Mouse (Mus musculus) embryonic facial prominence, embryonic 14.5 days (tissue): ENCODE data around the gene Hic1. TPM values are rescaled to one million over a fixed set of nuclear protein-coding genes. Genes with fewer than 3 reads are reported as not detected.
A peak's percentile ranks its signal among the peaks of the same experiment; 100 is the strongest.

Source experiments
- ATAC-seq: fragments of 200-750 bp; cut with Nextera tagmentation; 2 replicates; pipeline ENCODE4 v1.8.0; 2017; ENCODE audit warnings: low read depth, moderate number of reproducible peaks, moderate TSS enrichment
- DNase-seq: peaks from one replicate; pipeline ENCODE4 v3.0.0-alpha.2; 2015; ENCODE audit warnings: low spot score
- H3K27ac ChIP-seq: fragments of 300-500 bp; sonication (generic); replicated peaks from 2 replicates; pipeline ENCODE4 v1.5.1; 2014; ENCODE audit warnings: low read depth, mild to moderate bottlenecking, low read length, moderate library complexity
- H3K27me3 ChIP-seq: fragments of 300-500 bp; sonication (generic); replicated peaks from 2 replicates; pipeline ENCODE4 v1.6.1; 2014; ENCODE audit warnings: low read length; ENCODE audit not compliant: control insufficient read depth, insufficient read depth
- H3K36me3 ChIP-seq: fragments of 300-500 bp; sonication (generic); 2 replicates; pipeline ENCODE4 v1.6.1; 2014; ENCODE audit warnings: low read length, mixed read lengths; ENCODE audit not compliant: control insufficient read depth, insufficient read depth
- H3K4me1 ChIP-seq: fragments of 300-500 bp; sonication (generic); 2 replicates; pipeline ENCODE4 v1.6.1; 2014; ENCODE audit warnings: antibody characterized with exemption, low read length; ENCODE audit not compliant: control insufficient read depth, insufficient read depth
- H3K4me2 ChIP-seq: fragments of 300-500 bp; sonication (generic); 2 replicates; pipeline ENCODE4 v1.6.1; 2014; ENCODE audit warnings: low read depth, mild to moderate bottlenecking, low read length, moderate library complexity, mixed read lengths
- H3K4me3 ChIP-seq: fragments of 300-500 bp; sonication (generic); 2 replicates; pipeline ENCODE4 v1.5.1; 2014; ENCODE audit warnings: low read depth, mild to moderate bottlenecking, low read length
- H3K9ac ChIP-seq: fragments of 300-500 bp; sonication (generic); 2 replicates; pipeline ENCODE4 v1.6.1; 2014; ENCODE audit warnings: low read depth, mild to moderate bottlenecking, low read length, moderate library complexity, mixed read lengths
- H3K9me3 ChIP-seq: fragments of 300-500 bp; sonication (generic); 2 replicates; pipeline ENCODE4 v1.6.1; 2016; ENCODE audit warnings: low read length; ENCODE audit not compliant: control insufficient read depth
- WGBS: fragments of 180-500 bp; shearing (Covaris S2); extraction: QIAGEN DNeasy Blood & Tissue Kit; methylation state at CpG from one replicate; pipeline ENCODE4 v1.1.7; 2014; 5-methylcytosine and 5-hydroxymethylcytosine counted together
- polyA plus RNA-seq: library from polyadenylated mRNA; unstranded; fragments of >200 nt; fragmentation: Nextera tagmentation; extraction: Ambion mirVana; gene quantifications from 2 replicates; pipeline ENCODE4 v1.2.1, GENCODE M21; 2014

The Hic1 gene
- polyA plus RNA-seq, 1 experiment from 2014 or later, result 13.1 TPM

- no peaks in the 10 kb centered on the region for H3K9me3 ChIP-seq
- DNase-seq (no peak), ATAC-seq (no peak)
- WGBS, result 72% methylated on average over 6 of the region's 6 CpGs
- H3K27ac ChIP-seq, result no peak overlapping the region
- no peaks in the 10 kb centered on the region for H3K27me3 ChIP-seq
- H3K4me3 ChIP-seq, result no peak overlapping the region
- 0 out of 2 replicates have a peak, but pooled peaks cover 7% of the 10 kb centered on the region for H3K4me1 ChIP-seq
- no peak overlapping the region for H3K4me2 ChIP-seq
- no peak overlapping the region for H3K9ac ChIP-seq
- peaks cover 22% of the 10 kb centered on the region for H3K36me3 ChIP-seq
These were observed 15.2 kb downstream of the Hic1 start for GRCm38 (mm10) chr11:75154053-75154585.

- 73% methylated on average over 18 of the region's 18 CpGs for WGBS
- Histone ChIP-seq H3K9me3 (no peaks in the 10 kb centered on the region), H3K4me3 (no peak overlapping the region), H3K27ac (0 out of 2 replicates have a peak overlapping the region, but pooled peaks have one; percentile 1), H3K36me3 (peaks cover 29% of the 10 kb centered on the region), H3K4me2 (no peak overlapping the region), H3K4me1 (peaks cover 9% of the 10 kb centered on the region), H3K27me3 (no peaks in the 10 kb centered on the region), H3K9ac (no peak overlapping the region)
- ATAC-seq (no peak), DNase-seq (no peak)
These were observed 16.4 kb downstream of the Hic1 start for GRCm38 (mm10) chr11:75152603-75153557.

GRCm38 (mm10) chr11:75150346-75150745 is 19.0 kb downstream of the Hic1 start:
- Histone ChIP-seq H3K4me1 (peaks cover 21% of the 10 kb centered on the region), H3K9me3 (no peaks in the 10 kb centered on the region), H3K9ac (no peak overlapping the region), H3K27me3 (no peaks in the 10 kb centered on the region), H3K27ac (no peak overlapping the region), H3K4me3 (no peak overlapping the region), H3K36me3 (peaks cover 29% of the 10 kb centered on the region), H3K4me2 (no peak overlapping the region)
- 72% methylated on average over 1 of the region's 1 CpGs for WGBS
- ATAC-seq, result no peak
- DNase-seq, result no peak

GRCm38 (mm10) chr11:75148332-75149035 is 20.8 kb downstream of the Hic1 start:
- Histone ChIP-seq H3K27ac (peak overlapping the region; percentile 85), H3K36me3 (peaks cover 41% of the 10 kb centered on the region), H3K9me3 (no peaks in the 10 kb centered on the region), H3K4me2 (no peak overlapping the region), H3K4me1 (peaks cover 21% of the 10 kb centered on the region), H3K4me3 (no peak overlapping the region), H3K9ac (no peak overlapping the region), H3K27me3 (no peaks in the 10 kb centered on the region)
- WGBS, result 84% methylated on average over 10 of the region's 11 CpGs
- DNase-seq (no peak), ATAC-seq (no peak)

- Histone ChIP-seq H3K9ac (0 out of 2 replicates have a peak overlapping the region, but pooled peaks have one; percentile 30), H3K4me3 (no peak overlapping the region), H3K27ac (peak overlapping the region; percentile 85), H3K4me1 (peaks cover 21% of the 10 kb centered on the region), H3K4me2 (peak overlapping the region; percentile 5; the same call in 1 of the 2 replicates), H3K27me3 (no peaks in the 10 kb centered on the region), H3K9me3 (no peaks in the 10 kb centered on the region), H3K36me3 (peaks cover 47% of the 10 kb centered on the region)
- WGBS, result 24% methylated on average over 3 of the region's 3 CpGs
- ATAC-seq (peak; percentile 75), DNase-seq (peak; percentile 76)
These were observed 21.5 kb downstream of the Hic1 start for GRCm38 (mm10) chr11:75147846-75148168.

GRCm38 (mm10) chr11:75147106-75147845 is 22.0 kb downstream of the Hic1 start:
- Histone ChIP-seq H3K4me3 (no peak overlapping the region), H3K4me1 (peaks cover 26% of the 10 kb centered on the region), H3K27ac (peak overlapping the region; percentile 85), H3K9ac (0 out of 2 replicates have a peak overlapping the region, but pooled peaks have one; percentile 30), H3K4me2 (peak overlapping the region; percentile 5; the same call in 1 of the 2 replicates), H3K36me3 (peaks cover 50% of the 10 kb centered on the region), H3K9me3 (no peaks in the 10 kb centered on the region), H3K27me3 (no peaks in the 10 kb centered on the region)
- DNase-seq (peak; percentile 94), ATAC-seq (peak; percentile 91)
- WGBS, result 9% methylated on average over 11 of the region's 11 CpGs

GRCm38 (mm10) chr11:75145841-75146240 is 23.5 kb downstream of the Hic1 start:
- Histone ChIP-seq H3K4me3 (no peak overlapping the region), H3K9me3 (no peaks in the 10 kb centered on the region), H3K4me1 (peaks cover 39% of the 10 kb centered on the region), H3K27me3 (no peaks in the 10 kb centered on the region), H3K4me2 (no peak overlapping the region), H3K36me3 (peaks cover 40% of the 10 kb centered on the region), H3K9ac (no peak overlapping the region), H3K27ac (0 out of 2 replicates have a peak overlapping the region, but pooled peaks have one; percentile 8)
- WGBS, result 80% methylated on average over 2 of the region's 2 CpGs
- ATAC-seq, result no peak
- no peak for DNase-seq

GRCm38 (mm10) chr11:75142749-75143148 is 26.6 kb downstream of the Hic1 start:
- Histone ChIP-seq H3K4me2 (no peak overlapping the region), H3K4me3 (no peak overlapping the region), H3K9ac (no peak overlapping the region), H3K4me1 (peaks cover 60% of the 10 kb centered on the region), H3K27ac (peak overlapping the region; percentile 76; the same call in 1 of the 2 replicates), H3K9me3 (no peaks in the 10 kb centered on the region), H3K27me3 (no peaks in the 10 kb centered on the region), H3K36me3 (peaks cover 21% of the 10 kb centered on the region)
- WGBS, result 59% methylated on average over 4 of the region's 4 CpGs
- no peak for DNase-seq
- ATAC-seq, result no peak
